Mouse (Mus musculus) small intestine, adult 2 months (tissue): ENCODE data around the gene Igsf3. TPM values are rescaled to one million over a fixed set of nuclear protein-coding genes. Genes with fewer than 3 reads are reported as not detected.

Experiments
- H3K27ac ChIP-seq: fragments of 200-500 bp; 2 replicates; pipeline ENCODE4 v1.5.1; 2012; ENCODE audit warnings: low read depth, low read length, control low read depth, inconsistent platforms; ENCODE audit not compliant: insufficient read depth
- H3K27me3 ChIP-seq: fragments of 200-500 bp; 2 replicates; pipeline ENCODE4 v1.6.1; 2012; ENCODE audit warnings: mild to moderate bottlenecking, moderate library complexity, low read length, inconsistent platforms; ENCODE audit not compliant: control insufficient read depth, insufficient read depth
- H3K36me3 ChIP-seq: fragments of 200-500 bp; 2 replicates; pipeline ENCODE4 v1.6.1; 2012; ENCODE audit warnings: mild to moderate bottlenecking, low read length, control low read depth, inconsistent platforms; ENCODE audit not compliant: control insufficient read depth, insufficient read depth
- H3K4me1 ChIP-seq: fragments of 200-500 bp; 2 replicates; pipeline ENCODE4 v1.6.1; 2012; ENCODE audit warnings: low read length, inconsistent platforms, mixed read lengths; ENCODE audit not compliant: control insufficient read depth, insufficient read depth, insufficient read length
- H3K4me3 ChIP-seq: fragments of 200-500 bp; 2 replicates; pipeline ENCODE4 v1.5.1; 2012; ENCODE audit warnings: low read depth, mild to moderate bottlenecking, control low read depth, inconsistent platforms, low read length, moderate library complexity
- CTCF ChIP-seq: fragments of 200-500 bp; IDR thresholded peaks from 2 replicates; pipeline ENCODE4 v1.5.1; 2012; ENCODE audit warnings: low read depth, mild to moderate bottlenecking, control low read depth, inconsistent platforms, low read length, moderate library complexity, mixed read lengths; ENCODE audit not compliant: insufficient replicate concordance, insufficient read length; ENCODE audit errors: extremely low read depth
- POLR2A ChIP-seq: fragments of 200-500 bp; IDR thresholded peaks from 2 replicates; pipeline ENCODE4 v1.6.1; 2012; ENCODE audit warnings: low read depth, mild to moderate bottlenecking, control low read depth, inconsistent platforms, low read length, moderate library complexity
- WGBS: fragments of 180-500 bp; shearing (Covaris S2); methylation state at CpG from one replicate; pipeline ENCODE4 v1.1.7; 2018; 5-methylcytosine and 5-hydroxymethylcytosine counted together
- polyA plus RNA-seq: library from polyadenylated mRNA; depleted of rRNA; stranded (reverse); fragments of >200 nt; gene quantifications from 2 replicates; pipeline ENCODE4 v1.2.3, GENCODE M21; 2012

Gene Igsf3
- polyA plus RNA-seq, 1 experiment: 17.0 TPM

DNA sequence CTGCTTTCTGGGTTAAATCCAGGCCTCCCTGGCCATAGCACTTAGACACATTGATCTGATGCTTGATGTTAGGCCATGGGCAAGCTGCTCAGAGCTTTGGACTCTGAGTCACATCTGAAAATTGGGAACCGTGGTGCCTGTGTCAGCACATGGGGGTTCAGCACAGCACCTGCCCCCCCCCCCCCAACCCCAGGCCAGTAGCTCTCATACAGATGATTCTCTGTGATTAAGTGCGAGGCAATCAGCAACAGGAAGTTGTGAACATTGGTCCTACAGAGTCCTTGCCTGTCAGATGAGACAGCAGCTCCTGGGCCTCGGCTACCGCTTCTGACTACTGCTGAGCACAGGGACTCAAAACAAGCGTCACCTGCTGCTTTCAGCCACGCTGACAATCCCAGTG lies 116.0 kb downstream of the Igsf3 start:
- Histone ChIP-seq H3K4me3 (no peak overlapping the region), H3K27ac (no peak overlapping the region), H3K4me1 (peaks cover 14% of the 10 kb centered on the region), H3K27me3 (no peaks in the 10 kb centered on the region), H3K36me3 (no peaks in the 10 kb centered on the region)
- WGBS: 83% methylated on average over 6 of the region's 6 CpGs
- TF ChIP-seq CTCF (no peak), POLR2A (no peak)

DNA sequence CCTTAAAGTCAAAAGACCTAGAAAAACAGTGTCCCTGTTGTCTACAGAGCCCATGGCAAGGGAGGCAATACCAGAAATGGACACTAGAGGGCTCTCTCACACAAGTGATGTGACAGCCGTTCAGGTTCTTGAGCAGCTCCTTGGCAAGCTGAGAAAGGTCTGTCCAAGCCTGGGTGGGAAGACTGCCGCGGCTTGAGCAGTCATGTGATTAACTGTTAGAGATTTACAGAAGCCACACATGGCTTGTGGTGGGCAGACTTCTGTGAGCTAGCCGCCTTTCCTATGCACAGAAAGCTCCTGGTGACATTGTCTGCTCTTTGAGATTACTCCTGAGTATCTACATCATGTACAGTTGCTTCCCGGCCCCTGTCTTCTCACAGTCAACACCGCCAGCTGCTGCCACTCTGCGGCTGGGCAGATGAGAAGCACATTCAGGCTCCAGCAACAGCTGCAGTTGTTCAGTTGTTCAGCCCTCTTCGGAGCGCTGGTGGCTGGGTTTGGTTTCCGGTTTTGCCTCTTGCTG lies 117.1 kb downstream of the Igsf3 start:
- WGBS: 12% methylated on average over 10 of the region's 10 CpGs
- TF ChIP-seq POLR2A (no peak), CTCF (peak; percentile 81; the same call in 1 of the 2 replicates)
- Histone ChIP-seq H3K27me3 (no peaks in the 10 kb centered on the region), H3K36me3 (no peaks in the 10 kb centered on the region), H3K27ac (peak overlapping the region; percentile 53), H3K4me3 (peak overlapping the region; percentile 11; the same call in 1 of the 2 replicates), H3K4me1 (peaks cover 14% of the 10 kb centered on the region)

DNA sequence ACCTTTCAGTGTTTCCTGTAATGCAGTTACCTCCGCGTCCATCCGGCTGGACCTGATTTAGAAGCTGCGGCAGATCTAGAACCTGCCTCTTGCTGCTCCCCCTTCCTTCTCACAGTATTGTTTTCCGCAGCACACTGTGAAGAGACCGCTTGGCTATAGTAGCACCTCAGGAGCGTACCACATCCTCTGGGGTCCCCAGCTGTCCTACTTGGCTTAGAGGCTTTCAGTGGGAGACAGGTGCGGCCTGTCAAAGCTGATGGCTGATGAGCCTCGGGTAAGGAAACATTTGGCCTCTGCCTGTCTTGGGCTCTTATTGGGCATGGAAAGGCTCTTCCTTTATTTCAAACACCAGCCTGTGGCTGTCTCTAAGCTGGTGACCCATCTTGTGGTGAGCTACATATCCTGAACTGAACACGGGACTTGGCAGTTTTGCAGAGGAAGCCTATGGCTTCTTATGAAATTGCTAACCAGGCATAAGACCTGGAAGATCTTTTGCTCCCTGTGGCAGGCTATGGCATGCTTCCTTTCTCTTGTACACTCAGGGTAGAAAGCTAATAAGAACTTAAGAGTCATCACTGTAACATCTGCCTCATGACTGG lies 120.6 kb downstream of the Igsf3 start:
- no peak overlapping the region for H3K4me3 ChIP-seq
- H3K27ac ChIP-seq: no peak overlapping the region
- TF ChIP-seq POLR2A (no peak), CTCF (no peak)
- no peaks in the 10 kb centered on the region for H3K27me3 ChIP-seq
- WGBS: 91% methylated on average over 10 of the region's 10 CpGs
- H3K4me1 ChIP-seq: peaks cover 34% of the 10 kb centered on the region
- H3K36me3 ChIP-seq: no peaks in the 10 kb centered on the region

- Histone ChIP-seq H3K27me3 (no peaks in the 10 kb centered on the region), H3K4me3 (no peak overlapping the region), H3K27ac (peak overlapping the region; percentile 93), H3K4me1 (peaks cover 33% of the 10 kb centered on the region; the same call in 1 of the 2 replicates), H3K36me3 (no peaks in the 10 kb centered on the region)
- TF ChIP-seq POLR2A: no peak
- TF ChIP-seq CTCF: no peak
- 30% methylated on average over 6 of the region's 6 CpGs for WGBS
These were observed 123.0 kb downstream of the Igsf3 start for GRCm38 (mm10) chr3:101499906-101500305.

- Histone ChIP-seq H3K27me3 (no peaks in the 10 kb centered on the region), H3K4me1 (peaks cover 29% of the 10 kb centered on the region; the same call in 1 of the 2 replicates), H3K4me3 (no peak overlapping the region), H3K27ac (peak overlapping the region; percentile 93), H3K36me3 (no peaks in the 10 kb centered on the region)
- no peak; the same call in 1 of the 2 replicates for TF ChIP-seq POLR2A
- no peak for TF ChIP-seq CTCF
- WGBS: 23% methylated on average over 11 of the region's 11 CpGs
These were observed 123.6 kb downstream of the Igsf3 start for GRCm38 (mm10) chr3:101500393-101501051.

- WGBS: 73% methylated on average over 4 of the region's 4 CpGs
- Histone ChIP-seq H3K4me3 (no peak overlapping the region), H3K27me3 (no peaks in the 10 kb centered on the region), H3K4me1 (peaks cover 35% of the 10 kb centered on the region; the same call in 1 of the 2 replicates), H3K27ac (peak overlapping the region; percentile 85), H3K36me3 (no peaks in the 10 kb centered on the region)
- TF ChIP-seq CTCF (no peak), POLR2A (no peak)
These were observed 124.7 kb downstream of the Igsf3 start for GRCm38 (mm10) chr3:101501611-101502010.
